In the genomic region with DNA sequence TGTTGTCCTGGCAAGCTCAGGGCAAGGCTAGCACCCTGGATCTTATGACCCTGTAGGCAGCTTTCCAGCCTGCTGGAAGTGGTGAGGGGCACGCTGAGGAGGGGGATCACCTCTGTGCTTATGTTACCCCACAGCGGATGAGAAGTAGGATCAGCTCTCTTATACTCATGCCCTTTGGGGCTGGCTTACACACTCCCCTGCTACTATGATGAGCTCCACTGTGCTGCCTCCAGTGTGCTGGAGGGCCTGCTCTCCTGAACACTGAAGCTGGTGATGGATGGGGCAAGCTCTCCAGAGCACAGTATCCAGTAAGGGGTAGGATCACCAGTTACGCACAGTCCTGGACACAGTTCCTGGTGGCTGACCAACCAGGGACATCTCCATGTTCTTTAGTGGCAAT, we compare ENCODE assay signal across 21 mouse cellular contexts.
DNase-seq lines count a peak whose midpoint lies in the region; ATAC-seq lines count a peak whose summit lies in the region.
"Had no signal": no experiment of that assay in that cellular context is flagged by ENCODE, and none has a peak within 500 bp of the region (broad histone marks: within the 10 kb centered on the region; RNA-seq: fewer than 3 reads in every experiment).

No protein-coding gene starts in this region.

- H3K27ac ChIP-seq in hindbrain, embryonic 11.5 days (ENCODE audit: low read depth, low read length) = no peak overlapping the region
- H3K27ac ChIP-seq in hindbrain, embryonic 12.5 days = no peak overlapping the region
- no peak overlapping the region for H3K27ac ChIP-seq in midbrain, embryonic 13.5 days
- H3K27ac ChIP-seq in midbrain, embryonic 10.5 days (replicated peaks) = no peak overlapping the region
- no peak overlapping the region for H3K27ac ChIP-seq in limb, embryonic 13.5 days
- H3K27ac ChIP-seq: embryonic facial prominence, embryonic 10.5 days; gastrocnemius, adult 2 months; liver, embryonic 14.5 days had no signal

- H3K4me1 ChIP-seq in hindbrain, embryonic 11.5 days (replicated peaks; ENCODE audit: control insufficient read depth, insufficient read depth, low read length) = no peaks in the 10 kb centered on the region
- H3K4me1 ChIP-seq in hindbrain, embryonic 12.5 days = no peaks in the 10 kb centered on the region
- no peaks in the 10 kb centered on the region for H3K4me1 ChIP-seq in midbrain, embryonic 13.5 days (replicated peaks)
- H3K4me1 ChIP-seq in midbrain, embryonic 10.5 days = no peaks in the 10 kb centered on the region
- H3K4me1 ChIP-seq in limb, embryonic 13.5 days = no peaks in the 10 kb centered on the region
- H3K4me1 ChIP-seq: embryonic facial prominence, embryonic 10.5 days; megakaryocyte, embryonic 14.5 days had no signal

- no peak overlapping the region for H3K4me2 ChIP-seq in hindbrain, embryonic 11.5 days (replicated peaks; ENCODE audit: low read depth, low read length)
- H3K4me2 ChIP-seq in hindbrain, embryonic 12.5 days (replicated peaks) = no peak overlapping the region
- no peak overlapping the region for H3K4me2 ChIP-seq in midbrain, embryonic 13.5 days (replicated peaks)
- no peak overlapping the region for H3K4me2 ChIP-seq in limb, embryonic 13.5 days (replicated peaks)

- ATAC-seq in hindbrain, embryonic 11.5 days (ENCODE audit: low FRiP score) = peak; percentile 34; the same call in 1 of the 2 replicates
- no peak for ATAC-seq in hindbrain, embryonic 12.5 days (ENCODE audit: low FRiP score)
- ATAC-seq in midbrain, embryonic 13.5 days = peak; percentile 50; the same call in 1 of the 2 replicates
- ATAC-seq in limb, embryonic 13.5 days (ENCODE audit: low FRiP score, low read depth) = peak; percentile 32; the same call in 1 of the 2 replicates
- ATAC-seq: activated CD4-positive, CD25-positive, alpha-beta regulatory T cell, adult 4 months; forebrain, embryonic 16.5 days; lung, postnatal 0 days; Patski had no signal

- no peaks in the 10 kb centered on the region for H3K36me3 ChIP-seq in hindbrain, embryonic 11.5 days (ENCODE audit: control insufficient read depth, insufficient read depth, low read length)
- H3K36me3 ChIP-seq in hindbrain, embryonic 12.5 days = no peaks in the 10 kb centered on the region
- H3K36me3 ChIP-seq in midbrain, embryonic 13.5 days = no peaks in the 10 kb centered on the region
- H3K36me3 ChIP-seq in midbrain, embryonic 10.5 days = no peaks in the 10 kb centered on the region
- H3K36me3 ChIP-seq in limb, embryonic 13.5 days = no peaks in the 10 kb centered on the region
- H3K36me3 ChIP-seq: embryonic facial prominence, embryonic 10.5 days had no signal

- no peak for DNase-seq in hindbrain, embryonic 11.5 days (ENCODE audit: low spot score)
- DNase-seq in midbrain, embryonic 10.5 days (ENCODE audit: low spot score) = no peak
- DNase-seq in left cerebral cortex, postnatal 14 days (ENCODE audit: low spot score in 2 of 2) = no peak
- no peak for DNase-seq in c-Kit-positive CD71-positive TER-119-positive erythroid progenitor cells, embryonic 14.5 days (ENCODE audit: low spot score)
- DNase-seq: adrenal gland, postnatal 25 days; gastrocnemius, adult 2 months; kidney, adult 2 months; kidney, postnatal 14 days; layer of hippocampus, adult 9-11 months; right cerebral cortex, postnatal 4 days had no signal

- intact Hi-C loops in left cerebral cortex, postnatal 14 days (cut with DNase I) = no loop called here

- H3K4me3 ChIP-seq in hindbrain, embryonic 11.5 days (ENCODE audit: low read depth, low read length) = no peak overlapping the region
- H3K4me3 ChIP-seq in hindbrain, embryonic 12.5 days = no peak overlapping the region
- H3K4me3 ChIP-seq in midbrain, embryonic 13.5 days (replicated peaks) = no peak overlapping the region
- H3K4me3 ChIP-seq in midbrain, embryonic 10.5 days = no peak overlapping the region
- H3K4me3 ChIP-seq in limb, embryonic 13.5 days = no peak overlapping the region
- H3K4me3 ChIP-seq: embryonic facial prominence, embryonic 10.5 days; erythroblast, embryonic 14.5 days; gastrocnemius, adult 2 months had no signal

- no peaks in the 10 kb centered on the region for H3K9me3 ChIP-seq in hindbrain, embryonic 11.5 days (ENCODE audit: control insufficient read depth, low read length)
- no peaks in the 10 kb centered on the region for H3K9me3 ChIP-seq in hindbrain, embryonic 12.5 days (replicated peaks)
- no peaks in the 10 kb centered on the region for H3K9me3 ChIP-seq in midbrain, embryonic 13.5 days
- H3K9me3 ChIP-seq in midbrain, embryonic 10.5 days (replicated peaks) = no peaks in the 10 kb centered on the region
- H3K9me3 ChIP-seq in limb, embryonic 13.5 days = no peaks in the 10 kb centered on the region
- H3K9me3 ChIP-seq: embryonic facial prominence, embryonic 10.5 days had no signal

- WGBS in hindbrain, embryonic 11.5 days = 89% methylated on average over 3 of the region's 3 CpGs
- 91% methylated on average over 3 of the region's 3 CpGs for WGBS in hindbrain, embryonic 12.5 days
- WGBS in midbrain, embryonic 13.5 days = 89% methylated on average over 3 of the region's 3 CpGs
- WGBS in midbrain, embryonic 10.5 days = 91% methylated on average over 3 of the region's 3 CpGs
- 86% methylated on average over 3 of the region's 3 CpGs for WGBS in limb, embryonic 13.5 days

- no peaks in the 10 kb centered on the region for H3K27me3 ChIP-seq in hindbrain, embryonic 11.5 days (ENCODE audit: control insufficient read depth, insufficient read depth, low read length)
- H3K27me3 ChIP-seq in hindbrain, embryonic 12.5 days = no peaks in the 10 kb centered on the region
- H3K27me3 ChIP-seq in midbrain, embryonic 13.5 days = no peaks in the 10 kb centered on the region
- no peaks in the 10 kb centered on the region for H3K27me3 ChIP-seq in midbrain, embryonic 10.5 days (ENCODE audit: low read depth, poor library complexity, severe bottlenecking)
- H3K27me3 ChIP-seq in limb, embryonic 13.5 days = no peaks in the 10 kb centered on the region
- H3K27me3 ChIP-seq: megakaryocyte, embryonic 14.5 days; Patski had no signal

- no peak overlapping the region for H3K9ac ChIP-seq in hindbrain, embryonic 11.5 days (ENCODE audit: low read depth, low read length)
- no peak overlapping the region for H3K9ac ChIP-seq in hindbrain, embryonic 12.5 days
- H3K9ac ChIP-seq in midbrain, embryonic 13.5 days (replicated peaks) = no peak overlapping the region
- H3K9ac ChIP-seq in limb, embryonic 13.5 days = no peak overlapping the region
- H3K9ac ChIP-seq: liver, embryonic 14.5 days had no signal
